Mouse (Mus musculus) kidney, embryonic 16.5 days (tissue): ENCODE measurements around the gene Gm42688. TPM values are rescaled to one million over a fixed set of nuclear protein-coding genes. Genes with fewer than 3 reads are reported as not detected.

Experiments used
- ATAC-seq: fragments of 200-750 bp; cut with Nextera tagmentation; 2 replicates; pipeline ENCODE4 v1.8.0; 2017; ENCODE audit warnings: moderate TSS enrichment; ENCODE audit not compliant: low FRiP score, low TSS enrichment
- H3K27ac ChIP-seq: fragments of 300-500 bp; sonication (generic); 2 replicates; pipeline ENCODE4 v1.5.1; 2014; ENCODE audit warnings: low read length
- H3K27me3 ChIP-seq: fragments of 300-500 bp; sonication (generic); 2 replicates; pipeline ENCODE4 v1.6.1; 2014; ENCODE audit warnings: low read length, control low read depth, mixed read lengths; ENCODE audit not compliant: insufficient read depth
- H3K36me3 ChIP-seq: fragments of 300-500 bp; sonication (generic); 2 replicates; pipeline ENCODE4 v1.6.1; 2014; ENCODE audit warnings: low read length, control low read depth, mixed read lengths; ENCODE audit not compliant: insufficient read depth
- H3K4me1 ChIP-seq: fragments of 300-500 bp; sonication (generic); 2 replicates; pipeline ENCODE4 v1.6.1; 2014; ENCODE audit warnings: low read length, control low read depth, mixed read lengths; ENCODE audit not compliant: insufficient read depth
- H3K4me2 ChIP-seq: fragments of 300-500 bp; sonication (generic); replicated peaks from 2 replicates; pipeline ENCODE4 v1.6.1; 2014; ENCODE audit warnings: low read depth, low read length
- H3K4me3 ChIP-seq: fragments of 300-500 bp; sonication (generic); 2 replicates; pipeline ENCODE4 v1.5.1; 2014; ENCODE audit warnings: mild to moderate bottlenecking, low read length
- H3K9ac ChIP-seq: fragments of 300-500 bp; sonication (generic); replicated peaks from 2 replicates; pipeline ENCODE4 v1.6.1; 2014; ENCODE audit warnings: low read length
- H3K9me3 ChIP-seq: fragments of 300-500 bp; sonication (generic); 2 replicates; pipeline ENCODE4 v1.6.1; 2016; ENCODE audit warnings: low read length, control low read depth
- WGBS: fragments of 180-500 bp; shearing (Covaris S2); extraction: QIAGEN DNeasy Blood & Tissue Kit; methylation state at CpG from one replicate; pipeline ENCODE4 v1.1.7; 2014; 5-methylcytosine and 5-hydroxymethylcytosine counted together
- polyA plus RNA-seq: library from polyadenylated mRNA; unstranded; fragments of >200 nt; fragmentation: Nextera tagmentation; extraction: Ambion mirVana; gene quantifications from 2 replicates; pipeline ENCODE4 v1.2.1, GENCODE M21; 2015

Gm42688 gene
- polyA plus RNA-seq, 1 experiment from 2014 or later, result 3.3 TPM

DNA sequence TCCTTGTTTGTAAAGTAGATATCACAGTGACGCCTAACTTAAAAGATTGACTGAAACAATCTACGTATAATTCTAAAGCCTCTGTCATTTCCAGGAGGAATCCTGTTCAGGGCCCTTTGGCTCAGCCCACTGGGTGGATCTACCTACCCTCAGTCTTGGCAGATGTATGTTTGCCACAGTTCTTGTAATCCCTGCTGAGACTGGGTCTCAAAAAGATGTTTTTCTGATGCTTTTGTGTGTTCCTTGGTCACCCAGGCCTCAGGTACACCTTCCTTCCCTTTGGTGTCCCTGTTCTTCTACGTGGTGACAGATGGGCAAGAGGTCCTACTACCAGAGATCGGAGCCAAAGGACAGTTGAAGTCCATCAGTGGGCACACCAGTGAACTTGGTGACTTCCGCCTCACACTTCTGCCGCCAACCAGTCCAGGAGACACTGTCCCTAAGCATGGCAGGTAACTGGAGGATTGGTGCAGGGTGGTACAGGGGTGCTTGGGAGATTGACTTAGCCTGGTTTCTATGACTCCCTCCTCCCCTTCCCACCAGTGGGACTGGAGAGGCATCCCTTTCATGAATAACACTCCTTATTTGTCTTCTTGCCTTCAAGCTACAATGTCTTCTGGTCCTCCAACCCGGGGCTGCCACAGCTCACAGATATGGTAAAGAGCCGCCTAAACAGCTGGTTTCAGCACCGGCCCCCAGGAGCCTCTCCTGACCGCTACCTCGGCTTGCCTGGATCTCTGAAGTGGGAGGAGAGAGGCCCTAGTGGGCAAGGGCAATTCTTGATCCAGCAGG is 15.2 kb downstream of the Gm42688 start:
- Histone ChIP-seq H3K27me3 (no peaks in the 10 kb centered on the region), H3K9ac (peak overlapping the region; percentile 69), H3K27ac (0 out of 2 replicates have a peak overlapping the region, but pooled peaks have one; percentile 21), H3K9me3 (no peaks in the 10 kb centered on the region), H3K4me2 (peak overlapping the region; percentile 90), H3K36me3 (peaks cover 17% of the 10 kb centered on the region), H3K4me3 (peak overlapping the region; percentile 72), H3K4me1 (peaks cover 41% of the 10 kb centered on the region)
- ATAC-seq, result no peak
- 62% methylated on average over 11 of the region's 11 CpGs for WGBS

DNA sequence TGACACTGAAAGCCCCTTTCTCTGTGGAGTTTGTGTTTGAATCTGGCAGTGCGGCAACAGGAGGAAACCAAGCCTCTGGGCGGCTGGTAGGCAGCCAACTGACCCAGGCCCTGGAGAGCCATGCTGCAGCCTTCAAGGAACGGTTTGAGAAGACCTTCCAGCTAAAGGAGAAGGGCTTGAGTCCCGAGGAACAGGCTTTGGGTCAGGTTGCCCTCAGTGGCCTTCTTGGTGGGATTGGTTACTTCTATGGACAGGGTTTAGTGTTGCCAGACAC is 15.7 kb downstream of the Gm42688 start:
- 82% methylated on average over 4 of the region's 4 CpGs for WGBS
- no peak for ATAC-seq

DNA sequence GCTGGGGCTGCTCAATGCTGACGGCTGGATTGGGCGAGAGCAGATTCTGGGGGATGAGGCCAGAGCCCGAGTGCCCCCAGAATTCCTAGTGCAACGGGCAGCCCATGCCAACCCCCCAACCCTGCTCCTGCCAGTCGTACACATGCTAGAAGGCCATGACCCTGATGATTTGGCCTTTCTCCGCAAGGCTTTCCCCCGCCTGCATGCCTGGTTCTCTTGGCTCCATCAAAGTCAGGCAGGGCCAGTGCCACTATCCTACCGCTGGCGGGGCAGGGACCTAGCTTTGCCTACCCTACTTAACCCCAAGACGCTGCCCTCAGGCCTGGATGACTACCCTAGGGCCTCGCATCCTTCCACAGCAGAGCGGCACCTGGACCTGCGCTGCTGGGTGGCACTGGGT is 16.2 kb downstream of the Gm42688 start:
- WGBS, result 87% methylated on average over 13 of the region's 13 CpGs
- peaks cover 48% of the 10 kb centered on the region for H3K4me1 ChIP-seq
- no peak overlapping the region for H3K4me2 ChIP-seq
- no peak overlapping the region; the same call in 1 of the 2 replicates for H3K27ac ChIP-seq
- H3K27me3 ChIP-seq, result no peaks in the 10 kb centered on the region
- no peak overlapping the region; the same call in 1 of the 2 replicates for H3K9ac ChIP-seq
- peaks cover 17% of the 10 kb centered on the region for H3K36me3 ChIP-seq
- no peak for ATAC-seq
- H3K4me3 ChIP-seq, result no peak overlapping the region
- no peaks in the 10 kb centered on the region for H3K9me3 ChIP-seq

More for the DNA sequence above, 15.7 kb downstream of the Gm42688 start:
- H3K4me1 ChIP-seq, result peaks cover 43% of the 10 kb centered on the region
- H3K9ac ChIP-seq, result 0 out of 2 replicates have a peak overlapping the region, but pooled peaks have one; percentile 69
- H3K9me3 ChIP-seq, result no peaks in the 10 kb centered on the region
- H3K4me2 ChIP-seq, result no peak overlapping the region
- no peak overlapping the region for H3K27ac ChIP-seq
- no peak overlapping the region for H3K4me3 ChIP-seq
- peaks cover 17% of the 10 kb centered on the region for H3K36me3 ChIP-seq
- H3K27me3 ChIP-seq, result no peaks in the 10 kb centered on the region

DNA sequence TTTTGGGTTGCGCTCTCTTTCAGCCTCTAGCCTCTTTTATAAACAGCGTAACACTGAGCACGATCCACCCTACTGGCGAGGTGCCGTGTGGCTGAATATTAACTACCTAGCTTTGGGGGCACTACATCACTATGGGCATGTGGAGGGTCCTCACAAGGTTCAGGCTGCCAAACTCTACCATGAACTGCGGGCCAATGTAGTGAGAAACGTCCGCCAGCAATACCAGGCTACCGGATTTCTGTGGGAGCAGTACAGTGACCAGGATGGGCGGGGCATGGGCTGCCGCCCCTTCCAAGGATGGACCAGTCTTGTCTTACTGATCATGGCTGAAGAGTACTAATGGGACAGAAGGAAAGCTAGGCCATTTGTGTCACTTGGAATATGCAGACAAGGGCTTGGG is 17.0 kb downstream of the Gm42688 start:
- Histone ChIP-seq H3K4me3 (no peak overlapping the region), H3K36me3 (peaks cover 20% of the 10 kb centered on the region), H3K4me2 (no peak overlapping the region), H3K27me3 (no peaks in the 10 kb centered on the region), H3K9ac (no peak overlapping the region), H3K27ac (no peak overlapping the region), H3K4me1 (peaks cover 55% of the 10 kb centered on the region), H3K9me3 (no peaks in the 10 kb centered on the region)
- no peak for ATAC-seq
- WGBS, result 82% methylated on average over 11 of the region's 11 CpGs

DNA sequence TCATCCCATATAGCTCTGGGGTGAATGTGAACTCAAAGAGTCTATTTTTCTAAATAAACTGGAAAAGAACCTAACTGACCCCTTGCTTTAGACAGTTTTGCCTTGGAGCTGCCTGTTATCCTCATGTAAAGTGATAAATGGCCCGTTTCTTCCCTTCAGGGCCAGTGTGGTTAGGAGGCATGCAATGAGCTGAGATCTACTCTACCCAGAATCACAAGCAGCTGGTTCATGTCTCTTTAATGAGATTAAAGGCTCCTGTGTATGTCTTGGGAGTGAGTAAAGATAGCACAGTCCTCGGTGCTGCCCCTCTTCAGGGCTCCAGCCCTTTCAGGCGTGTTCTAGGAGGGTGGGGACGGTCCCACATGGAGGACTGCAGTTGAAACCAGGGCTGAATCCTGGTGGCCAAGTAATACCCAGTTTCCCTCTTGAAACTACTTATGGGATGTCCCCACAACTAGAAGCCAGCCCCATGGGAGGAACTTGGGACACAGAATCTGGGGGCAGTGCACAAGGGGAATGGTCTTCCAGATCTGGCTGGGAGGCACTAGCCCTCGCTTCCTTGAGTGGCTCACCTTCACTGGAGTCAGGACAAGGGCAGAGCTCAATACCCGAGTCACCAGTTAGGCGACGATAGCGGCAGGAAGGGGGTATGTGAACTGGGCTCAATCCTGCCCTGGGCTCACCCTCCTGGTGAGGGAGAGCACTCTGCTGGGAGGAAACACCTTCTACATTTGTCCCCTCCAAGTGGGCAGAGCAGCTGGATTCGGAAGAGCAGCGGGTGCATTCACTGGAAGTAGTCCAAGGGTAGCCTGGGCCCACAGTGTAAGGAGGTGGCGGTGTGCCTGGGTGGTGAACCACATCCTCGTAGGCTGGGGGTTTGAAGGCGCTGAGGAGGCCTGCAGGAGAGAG is 17.7 kb downstream of the Gm42688 start:
- peaks cover 20% of the 10 kb centered on the region for H3K36me3 ChIP-seq
- WGBS, result 61% methylated on average over 14 of the region's 14 CpGs
- H3K27me3 ChIP-seq, result no peaks in the 10 kb centered on the region
- no peak overlapping the region for H3K4me3 ChIP-seq
- no peak for ATAC-seq
- no peaks in the 10 kb centered on the region for H3K9me3 ChIP-seq
- peak overlapping the region; percentile 45 for H3K27ac ChIP-seq
- H3K9ac ChIP-seq, result peak overlapping the region; percentile 82
- H3K4me2 ChIP-seq, result peak overlapping the region; percentile 87; the same call in 1 of the 2 replicates
- H3K4me1 ChIP-seq, result peaks cover 62% of the 10 kb centered on the region

DNA sequence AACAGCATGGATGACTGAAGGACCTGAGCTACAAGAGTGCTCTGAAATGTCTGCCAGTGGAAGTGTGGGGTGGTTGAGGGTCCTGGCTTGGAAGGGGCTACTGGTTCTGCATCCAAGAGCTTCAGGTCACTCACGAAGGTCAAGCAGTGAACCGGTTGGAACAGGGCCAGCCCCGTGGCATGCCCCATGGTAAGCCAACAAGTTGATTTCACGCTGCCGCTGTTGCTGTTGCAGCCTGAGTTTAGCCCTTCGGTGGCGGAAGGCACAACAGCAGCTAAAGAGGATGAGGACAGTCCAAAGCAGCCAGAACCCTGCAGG is 18.3 kb downstream of the Gm42688 start:
- H3K4me2 ChIP-seq, result peak overlapping the region; percentile 87
- no peaks in the 10 kb centered on the region for H3K27me3 ChIP-seq
- ATAC-seq, result no peak
- 65% methylated on average over 7 of the region's 7 CpGs for WGBS
- H3K9me3 ChIP-seq, result no peaks in the 10 kb centered on the region
- peak overlapping the region; percentile 82 for H3K9ac ChIP-seq
- H3K36me3 ChIP-seq, result peaks cover 20% of the 10 kb centered on the region
- peaks cover 63% of the 10 kb centered on the region for H3K4me1 ChIP-seq
- peak overlapping the region; percentile 76 for H3K4me3 ChIP-seq
- peak overlapping the region; percentile 45 for H3K27ac ChIP-seq

DNA sequence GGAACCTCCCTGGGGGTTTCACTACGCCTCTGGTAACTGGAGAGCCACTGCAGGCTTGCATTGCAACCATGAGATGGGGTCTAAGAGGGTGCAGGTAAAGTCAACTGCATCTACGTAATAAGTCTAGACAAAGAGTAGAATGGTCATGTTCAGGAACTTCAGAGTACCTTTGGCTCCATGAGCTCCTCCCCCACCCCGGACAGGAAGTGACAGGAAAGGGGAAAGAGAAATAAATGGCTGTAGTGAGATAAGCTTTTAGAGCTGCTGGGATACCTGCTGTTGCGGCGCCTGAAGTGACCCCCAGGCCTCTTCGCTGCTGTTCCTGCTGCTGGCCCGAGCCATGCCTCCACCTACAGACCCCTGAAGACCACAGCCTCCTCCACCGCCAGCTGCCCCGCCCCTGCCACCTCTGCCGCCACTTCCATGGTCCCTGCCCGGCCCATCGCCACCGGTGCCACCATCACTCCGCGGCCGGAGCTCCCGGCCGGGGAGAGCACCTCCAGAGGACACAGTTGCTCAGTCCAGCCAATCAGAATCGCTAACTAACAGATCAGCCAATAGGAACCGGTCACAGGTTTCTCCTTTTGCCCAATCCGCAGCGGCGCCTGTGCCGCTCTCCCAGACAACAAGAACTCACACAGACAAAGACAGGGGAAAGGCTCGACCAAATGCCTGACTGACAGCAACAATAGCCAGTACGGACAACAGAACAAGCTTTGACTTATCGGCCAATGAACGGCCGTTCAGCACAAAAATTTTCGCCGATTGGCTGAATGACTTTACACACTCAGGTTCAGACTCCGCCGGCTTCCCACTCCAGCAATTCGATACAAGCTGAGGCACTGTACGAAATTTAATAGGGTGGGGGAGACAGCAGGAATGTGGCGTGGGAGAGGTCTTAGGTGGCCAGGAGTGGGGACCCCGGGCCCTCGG is 19.8 kb downstream of the Gm42688 start, which contains the start of gene Wbp1:
Gene Wbp1, minus strand, starts transcription at position 630 of the 933 bp plus-strand sequence.
- Histone ChIP-seq H3K4me1 (peaks cover 63% of the 10 kb centered on the region), H3K4me2 (peak within 1 kb of the TSS; percentile 91), H3K27ac (peak within 1 kb of the TSS; percentile 98), H3K4me3 (peak within 1 kb of the TSS; percentile 76), H3K9me3 (no peaks in the 10 kb centered on the region), H3K9ac (peak within 1 kb of the TSS; percentile 91), H3K36me3 (peaks cover 20% of the 10 kb centered on the region), H3K27me3 (no peaks in the 10 kb centered on the region)
- WGBS, result under 1% methylated on average over 38 of the region's 38 CpGs
- peak; percentile 96 for ATAC-seq

DNA sequence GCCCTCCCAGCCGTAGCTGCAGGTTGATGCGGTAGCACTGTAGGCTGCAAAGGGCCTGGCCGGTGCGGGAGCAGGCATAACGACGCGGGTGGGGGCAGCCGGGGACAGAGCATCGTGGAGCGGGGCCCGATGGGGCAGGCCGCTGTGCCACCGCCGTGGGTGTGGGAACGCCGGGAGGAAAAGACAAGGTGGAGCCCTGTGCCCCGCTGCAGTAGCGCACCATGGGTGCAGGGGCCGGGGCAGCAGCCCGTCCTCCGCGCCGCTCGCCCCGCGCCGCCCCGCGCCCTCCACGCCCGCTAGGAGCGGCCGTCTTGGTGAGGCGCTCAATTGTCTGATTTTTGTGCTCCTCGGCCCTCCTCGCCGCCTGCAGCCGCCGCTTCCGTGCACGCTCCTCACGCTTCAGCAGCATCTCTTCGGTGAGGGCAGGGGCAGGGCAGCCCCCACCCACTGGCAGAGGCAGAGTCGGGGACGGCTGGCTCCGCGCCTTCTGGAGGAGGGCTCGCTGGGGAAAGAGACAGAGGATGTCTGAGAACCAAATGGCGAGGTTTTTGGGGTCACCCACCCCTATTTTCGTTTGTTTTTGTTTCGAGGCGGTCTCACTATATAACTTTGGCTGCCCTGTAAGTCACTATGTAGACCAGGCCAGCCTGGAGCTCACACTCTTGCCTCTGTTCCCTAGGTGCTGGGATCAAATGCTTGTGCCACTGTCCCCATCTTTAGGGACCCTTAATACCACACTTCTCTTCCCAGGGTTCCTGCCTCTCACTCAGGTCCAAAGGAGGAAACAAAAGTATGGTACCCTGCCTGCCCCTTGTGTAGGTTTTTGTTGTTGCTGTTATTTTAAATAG is 20.7 kb downstream of the Gm42688 start:
- no peaks in the 10 kb centered on the region for H3K27me3 ChIP-seq
- peak overlapping the region; percentile 98 for H3K27ac ChIP-seq
- H3K36me3 ChIP-seq, result peaks cover 20% of the 10 kb centered on the region
- under 1% methylated on average over 43 of the region's 52 CpGs for WGBS
- peak overlapping the region; percentile 91 for H3K4me2 ChIP-seq
- H3K9me3 ChIP-seq, result no peaks in the 10 kb centered on the region
- H3K4me3 ChIP-seq, result peak overlapping the region; percentile 76
- peaks cover 55% of the 10 kb centered on the region for H3K4me1 ChIP-seq
- H3K9ac ChIP-seq, result peak overlapping the region; percentile 91
- ATAC-seq, result no peak; the same call in 1 of the 2 replicates
